Mouse (Mus musculus) cerebellum, postnatal 14 days (tissue): ENCODE results near the gene Vmn2r47.
"Not testable (repeated sequence)": the region's sequence is repeated elsewhere in the genome, so short reads cannot be mapped to it uniquely, and the experiment has no call there.

Experiments used
- DNase-seq, 2 experiments: peaks; one replicate each; pipeline ENCODE4 v3.0.0; 2021; ENCODE audit warnings: mixed read lengths in 2 of 2

The Vmn2r47 gene

DNA sequence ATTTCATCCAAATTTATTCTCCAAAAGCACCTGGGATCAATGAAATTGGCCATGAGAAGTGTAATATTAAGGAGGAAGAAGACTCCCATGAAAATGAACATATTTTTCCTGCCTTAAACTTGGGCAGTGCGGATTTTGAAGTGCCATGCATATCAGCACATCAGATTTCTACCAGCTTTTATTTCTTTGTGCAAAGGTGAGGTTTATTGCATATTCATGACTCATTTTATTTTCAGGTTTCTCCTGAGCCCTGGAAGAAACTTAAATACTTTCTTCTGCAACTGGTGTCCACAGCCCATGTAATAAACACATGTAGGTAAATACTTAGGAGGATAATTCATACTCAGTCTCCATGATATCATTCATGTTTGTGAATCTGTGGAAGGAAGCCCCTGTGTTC, at the start of gene Vmn2r47:
Gene Vmn2r47, minus strand, starts transcription at position 101 of the 400 bp plus-strand sequence.
- DNase-seq: not testable (repeated sequence)

DNA sequence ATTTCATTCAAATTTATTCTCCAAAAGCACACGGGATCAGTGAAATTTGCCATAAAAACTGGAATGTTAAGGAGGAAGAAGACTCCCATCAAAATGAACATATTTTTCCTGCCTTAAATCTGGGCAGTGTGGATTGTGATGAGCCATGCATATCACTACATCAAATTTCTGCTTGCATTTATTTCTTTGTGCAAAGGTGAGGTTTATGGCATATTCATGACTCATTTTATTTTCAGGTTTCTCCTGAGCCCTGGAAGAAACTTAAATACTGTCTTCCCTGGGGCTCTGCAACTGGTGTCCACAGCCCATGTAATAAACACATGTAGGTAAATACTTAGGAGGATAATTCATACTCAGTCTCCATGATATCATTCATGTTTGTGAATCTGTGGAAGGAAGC, 70.7 kb downstream of the Vmn2r47 start, which contains the start of gene Vmn2r46:
Gene Vmn2r46, minus strand, starts transcription at position 101 of the 400 bp plus-strand sequence.
- not testable (repeated sequence) for DNase-seq
